Mouse (Mus musculus): ENCODE results near the gene Prl2b1. TPM values are rescaled to one million over a fixed set of nuclear protein-coding genes. Genes with fewer than 3 reads are reported as not detected.

The Prl2b1 gene
- not detected in 2 replicates for polyA plus RNA-seq (2015; fragmentation: Nextera tagmentation; extraction: Ambion mirVana)

- Histone ChIP-seq H3K36me3 (no peaks in the 10 kb centered on the region), H3K4me2 (no peak within 1 kb of the TSS), H3K27ac (replicated peaks) (no peak within 1 kb of the TSS), H3K9me3 (no peaks in the 10 kb centered on the region), H3K4me3 (no peak within 1 kb of the TSS), H3K9ac (no peak within 1 kb of the TSS), H3K4me1 (replicated peaks) (no peaks in the 10 kb centered on the region), H3K27me3 (no peaks in the 10 kb centered on the region)
- WGBS, result 86% methylated on average over 6 of the region's 6 CpGs
- ATAC-seq (ENCODE audit: low FRiP score, low read depth), result no peak
These were observed at the start of gene Prl2b1 for GRCm38 (mm10) chr13:27390746-27391145. Prl2b1 (minus strand) TSS chr13:27390846.

GRCm38 (mm10) chr13:27438588-27438987 lies 47.9 kb upstream of the Prl2b1 start, which contains the start of gene Prl8a6:
Prl8a6 (minus strand) TSS chr13:27438688.
- Histone ChIP-seq H3K9ac (no peak within 1 kb of the TSS), H3K36me3 (no peaks in the 10 kb centered on the region), H3K27me3 (no peaks in the 10 kb centered on the region), H3K9me3 (no peaks in the 10 kb centered on the region), H3K27ac (replicated peaks) (no peak within 1 kb of the TSS), H3K4me2 (no peak within 1 kb of the TSS), H3K4me3 (no peak within 1 kb of the TSS), H3K4me1 (replicated peaks) (no peaks in the 10 kb centered on the region)
- 84% methylated on average over 3 of the region's 3 CpGs for WGBS
- ATAC-seq (ENCODE audit: low FRiP score, low read depth), result no peak

GRCm38 (mm10) chr13:27433159-27433558 lies 42.5 kb upstream of the Prl2b1 start:
- WGBS, result 70% methylated on average over 1 of the region's 1 CpGs
- H3K4me3 ChIP-seq, result no peak overlapping the region
- no peaks in the 10 kb centered on the region for H3K4me1 ChIP-seq (replicated peaks)
- no peaks in the 10 kb centered on the region for H3K36me3 ChIP-seq
- no peaks in the 10 kb centered on the region for H3K9me3 ChIP-seq
- H3K9ac ChIP-seq, result no peak overlapping the region
- H3K27ac ChIP-seq (replicated peaks), result no peak overlapping the region
- H3K27me3 ChIP-seq, result no peaks in the 10 kb centered on the region
- no peak for ATAC-seq (ENCODE audit: low FRiP score, low read depth)
- H3K4me2 ChIP-seq, result no peak overlapping the region

- Histone ChIP-seq H3K4me2 (no peak overlapping the region), H3K36me3 (no peaks in the 10 kb centered on the region), H3K9me3 (no peaks in the 10 kb centered on the region), H3K4me3 (no peak overlapping the region), H3K27me3 (no peaks in the 10 kb centered on the region), H3K27ac (replicated peaks) (no peak overlapping the region), H3K4me1 (replicated peaks) (no peaks in the 10 kb centered on the region), H3K9ac (no peak overlapping the region)
- no peak for ATAC-seq (ENCODE audit: low FRiP score, low read depth)
These were observed 23.0 kb upstream of the Prl2b1 start for GRCm38 (mm10) chr13:27413640-27414039.

GRCm38 (mm10) chr13:27399061-27399724 lies 8.5 kb upstream of the Prl2b1 start:
- Histone ChIP-seq H3K4me3 (no peak overlapping the region), H3K27me3 (no peaks in the 10 kb centered on the region), H3K9ac (no peak overlapping the region), H3K4me1 (replicated peaks) (no peaks in the 10 kb centered on the region), H3K36me3 (no peaks in the 10 kb centered on the region), H3K27ac (replicated peaks) (no peak overlapping the region), H3K9me3 (no peaks in the 10 kb centered on the region), H3K4me2 (no peak overlapping the region)
- WGBS, result 79% methylated on average over 7 of the region's 7 CpGs
- ATAC-seq (ENCODE audit: low FRiP score, low read depth), result peak; percentile 79

GRCm38 (mm10) chr13:27345373-27345772 lies 45.3 kb downstream of the Prl2b1 start, which contains the start of gene Prl8a2:
Prl8a2 (plus strand) TSS chr13:27345673.
- Histone ChIP-seq H3K36me3 (no peaks in the 10 kb centered on the region), H3K9ac (no peak within 1 kb of the TSS), H3K27ac (replicated peaks) (no peak within 1 kb of the TSS), H3K27me3 (no peaks in the 10 kb centered on the region), H3K4me2 (no peak within 1 kb of the TSS), H3K4me1 (replicated peaks) (no peaks in the 10 kb centered on the region), H3K9me3 (no peaks in the 10 kb centered on the region), H3K4me3 (no peak within 1 kb of the TSS)
- 80% methylated on average over 2 of the region's 2 CpGs for WGBS
- no peak for ATAC-seq (ENCODE audit: low FRiP score, low read depth)

GRCm38 (mm10) chr13:27342733-27343275 lies 47.8 kb downstream of the Prl2b1 start:
- H3K36me3 ChIP-seq, result no peaks in the 10 kb centered on the region
- H3K9ac ChIP-seq, result no peak overlapping the region
- H3K27ac ChIP-seq (replicated peaks), result no peak overlapping the region
- WGBS, result 58% methylated on average over 3 of the region's 3 CpGs
- no peak for ATAC-seq (ENCODE audit: low FRiP score, low read depth)
- no peak overlapping the region for H3K4me3 ChIP-seq
- no peaks in the 10 kb centered on the region for H3K4me1 ChIP-seq (replicated peaks)
- H3K27me3 ChIP-seq, result no peaks in the 10 kb centered on the region
- no peak overlapping the region for H3K4me2 ChIP-seq
- no peaks in the 10 kb centered on the region for H3K9me3 ChIP-seq

- Histone ChIP-seq H3K27me3 (no peaks in the 10 kb centered on the region), H3K4me3 (no peak overlapping the region), H3K9me3 (no peaks in the 10 kb centered on the region), H3K9ac (no peak overlapping the region), H3K4me1 (replicated peaks) (no peaks in the 10 kb centered on the region), H3K36me3 (no peaks in the 10 kb centered on the region), H3K4me2 (no peak overlapping the region), H3K27ac (replicated peaks) (no peak overlapping the region)
- 54% methylated on average over 1 of the region's 1 CpGs for WGBS
- no peak for ATAC-seq (ENCODE audit: low FRiP score, low read depth)
These were observed 55.7 kb downstream of the Prl2b1 start for GRCm38 (mm10) chr13:27334989-27335388.

Other genes with a start within 250 kb of the Prl2b1 start
- not detected in 2 replicates for gene Prl3d3, start 234.1 kb downstream of the Prl2b1 start, polyA plus RNA-seq (2015; fragmentation: Nextera tagmentation; extraction: Ambion mirVana)
- not detected in 2 replicates for gene Prl3c1, start 194.2 kb downstream of the Prl2b1 start, polyA plus RNA-seq (2015; fragmentation: Nextera tagmentation; extraction: Ambion mirVana)
- gene Prl3b1, start 149.0 kb downstream of the Prl2b1 start, polyA plus RNA-seq (2015; fragmentation: Nextera tagmentation; extraction: Ambion mirVana), result not detected in 2 replicates
- not detected in 2 replicates for gene Prl3a1, start 131.4 kb downstream of the Prl2b1 start, polyA plus RNA-seq (2015; fragmentation: Nextera tagmentation; extraction: Ambion mirVana)
- not detected in 2 replicates for gene Prl6a1, start 78.2 kb downstream of the Prl2b1 start, polyA plus RNA-seq (2015; fragmentation: Nextera tagmentation; extraction: Ambion mirVana)
- not detected in 2 replicates for gene Prl8a2, start 45.2 kb downstream of the Prl2b1 start, polyA plus RNA-seq (2015; fragmentation: Nextera tagmentation; extraction: Ambion mirVana)
- gene Prl8a6, start 47.8 kb upstream of the Prl2b1 start, polyA plus RNA-seq (2015; fragmentation: Nextera tagmentation; extraction: Ambion mirVana), result not detected in 2 replicates
- not detected in 2 replicates for gene Prl8a8, start 122.4 kb upstream of the Prl2b1 start, polyA plus RNA-seq (2015; fragmentation: Nextera tagmentation; extraction: Ambion mirVana)
- gene Prl8a9, start 173.8 kb upstream of the Prl2b1 start, polyA plus RNA-seq (2015; fragmentation: Nextera tagmentation; extraction: Ambion mirVana), result not detected in 2 replicates
- gene Prl8a1, start 191.3 kb upstream of the Prl2b1 start, polyA plus RNA-seq (2015; fragmentation: Nextera tagmentation; extraction: Ambion mirVana), result not detected in 2 replicates
- gene Prl7b1, start 219.7 kb upstream of the Prl2b1 start, polyA plus RNA-seq (2015; fragmentation: Nextera tagmentation; extraction: Ambion mirVana), result not detected in 2 replicates

Data from hindbrain, embryonic 15.5 days (tissue).